Mouse (Mus musculus): ENCODE results near the gene Ilf3.
A peak's percentile ranks its signal among the peaks of the same experiment; 100 is the strongest.

Gene Ilf3

GRCm38 (mm10) chr9:21440387-21440786 lies 72.7 kb downstream of the Ilf3 start:
- no peaks in the 10 kb centered on the region for H3K27me3 ChIP-seq (ENCODE audit: insufficient read depth, low read length)
- TF ChIP-seq NANOG (IDR thresholded peaks at IDR 0.05; ENCODE audit: borderline replicate concordance, low read length) (no peak), CTCF (conservative IDR thresholded peaks at IDR 0.05; ENCODE audit: low read length) (no peak), POU5F1 (IDR thresholded peaks at IDR 0.05; ENCODE audit: borderline replicate concordance, low read length) (no peak)
- H3K9me3 ChIP-seq (ENCODE audit: low read length), result no peaks in the 10 kb centered on the region
- H3K4me3 ChIP-seq (replicated peaks; ENCODE audit: low read length), result no peak overlapping the region; the same call in 1 of the 2 replicates
- peaks cover 22% of the 10 kb centered on the region for H3K36me3 ChIP-seq (ENCODE audit: insufficient read depth, low read length)
- peaks cover 94% of the 10 kb centered on the region for H3K4me1 ChIP-seq (replicated peaks; ENCODE audit: low read depth, low read length)

DNA sequence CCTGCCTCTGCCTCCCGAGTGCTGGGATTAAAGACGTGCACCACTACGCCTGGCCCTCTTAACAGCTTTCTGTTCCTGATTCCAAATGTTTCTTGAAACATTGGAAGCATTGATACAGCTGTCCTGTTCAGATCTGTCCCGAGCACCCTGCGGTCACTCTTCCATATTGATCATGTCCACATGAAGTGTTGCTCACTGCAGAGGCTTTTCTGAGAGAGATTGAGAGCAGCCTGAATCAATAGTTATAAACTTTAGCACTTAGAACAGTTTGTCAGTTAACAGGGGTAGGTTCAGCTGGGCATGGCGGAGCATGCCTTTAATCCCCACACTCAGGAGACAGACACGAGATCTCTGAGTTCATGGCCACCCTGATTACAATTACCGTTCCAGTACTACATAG lies 76.2 kb downstream of the Ilf3 start:
- no peaks in the 10 kb centered on the region for H3K27me3 ChIP-seq (ENCODE audit: insufficient read depth, low read length)

GRCm38 (mm10) chr9:21444574-21444973 lies 76.9 kb downstream of the Ilf3 start:
- no peaks in the 10 kb centered on the region for H3K27me3 ChIP-seq (ENCODE audit: insufficient read depth, low read length)
- H3K9me3 ChIP-seq (ENCODE audit: low read length), result no peaks in the 10 kb centered on the region
- TF ChIP-seq POU5F1 (IDR thresholded peaks at IDR 0.05; ENCODE audit: borderline replicate concordance, low read length) (no peak), CTCF (conservative IDR thresholded peaks at IDR 0.05; ENCODE audit: low read length) (no peak), NANOG (IDR thresholded peaks at IDR 0.05; ENCODE audit: borderline replicate concordance, low read length) (no peak)
- peaks cover 37% of the 10 kb centered on the region for H3K36me3 ChIP-seq (ENCODE audit: insufficient read depth, low read length)
- no peak overlapping the region for H3K4me3 ChIP-seq (replicated peaks; ENCODE audit: low read length)
- peaks cover 94% of the 10 kb centered on the region for H3K4me1 ChIP-seq (replicated peaks; ENCODE audit: low read depth, low read length)

More for the DNA sequence above, 76.2 kb downstream of the Ilf3 start:
- H3K4me3 ChIP-seq (replicated peaks; ENCODE audit: low read length), result no peak overlapping the region
- peaks cover 94% of the 10 kb centered on the region for H3K4me1 ChIP-seq (replicated peaks; ENCODE audit: low read depth, low read length)
- H3K36me3 ChIP-seq (ENCODE audit: insufficient read depth, low read length), result peaks cover 30% of the 10 kb centered on the region
- no peak for TF ChIP-seq NANOG (IDR thresholded peaks at IDR 0.05; ENCODE audit: borderline replicate concordance, low read length)
- TF ChIP-seq CTCF (conservative IDR thresholded peaks at IDR 0.05; ENCODE audit: low read length), result no peak
- TF ChIP-seq POU5F1 (IDR thresholded peaks at IDR 0.05; ENCODE audit: borderline replicate concordance, low read length), result no peak
- no peaks in the 10 kb centered on the region for H3K9me3 ChIP-seq (ENCODE audit: low read length)

- no peaks in the 10 kb centered on the region for H3K9me3 ChIP-seq (ENCODE audit: low read length)
- TF ChIP-seq CTCF (conservative IDR thresholded peaks at IDR 0.05; ENCODE audit: low read length) (peak; percentile 36), NANOG (IDR thresholded peaks at IDR 0.05; ENCODE audit: borderline replicate concordance, low read length) (no peak)
- no peaks in the 10 kb centered on the region for H3K27me3 ChIP-seq (ENCODE audit: insufficient read depth, low read length)
- peaks cover 94% of the 10 kb centered on the region for H3K4me1 ChIP-seq (replicated peaks; ENCODE audit: low read depth, low read length)
- no peak overlapping the region for H3K4me3 ChIP-seq (replicated peaks; ENCODE audit: low read length)
- H3K36me3 ChIP-seq (ENCODE audit: insufficient read depth, low read length), result peaks cover 43% of the 10 kb centered on the region
Observed at GRCm38 (mm10) chr9:21445081-21445744, 77.5 kb downstream of the Ilf3 start.

GRCm38 (mm10) chr9:21447778-21448177 lies 80.1 kb downstream of the Ilf3 start:
- Histone ChIP-seq H3K4me1 (replicated peaks; ENCODE audit: low read depth, low read length) (peaks cover 92% of the 10 kb centered on the region), H3K36me3 (ENCODE audit: insufficient read depth, low read length) (peaks cover 44% of the 10 kb centered on the region), H3K4me3 (replicated peaks; ENCODE audit: low read length) (no peak overlapping the region), H3K9me3 (ENCODE audit: low read length) (no peaks in the 10 kb centered on the region), H3K27me3 (ENCODE audit: insufficient read depth, low read length) (no peaks in the 10 kb centered on the region)
- TF ChIP-seq CTCF (conservative IDR thresholded peaks at IDR 0.05; ENCODE audit: low read length), result no peak
- no peak for TF ChIP-seq NANOG (IDR thresholded peaks at IDR 0.05; ENCODE audit: borderline replicate concordance, low read length)
- no peak for TF ChIP-seq POU5F1 (IDR thresholded peaks at IDR 0.05; ENCODE audit: borderline replicate concordance, low read length)

DNA sequence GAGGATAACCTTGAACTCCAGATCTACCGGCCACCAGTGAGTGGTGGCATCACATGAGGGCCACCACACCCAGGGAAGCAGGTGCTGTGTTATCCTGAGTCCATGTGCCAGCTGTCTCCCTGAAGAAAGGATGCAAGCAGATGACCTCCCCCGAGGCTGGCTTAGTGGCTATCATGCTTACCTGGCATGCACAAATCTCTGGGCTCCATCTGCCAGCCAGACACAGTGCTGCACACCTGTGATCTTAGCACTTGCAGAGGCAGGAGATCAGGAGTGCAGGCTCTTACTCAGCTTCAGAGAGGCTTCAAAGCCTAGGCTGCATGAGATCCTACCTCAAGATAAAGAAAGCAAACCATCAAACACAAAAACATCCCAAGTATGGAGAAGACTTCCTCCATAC lies 82.0 kb downstream of the Ilf3 start:
- H3K4me3 ChIP-seq (replicated peaks; ENCODE audit: low read length), result no peak overlapping the region
- peaks cover 40% of the 10 kb centered on the region for H3K36me3 ChIP-seq (ENCODE audit: insufficient read depth, low read length)
- H3K9me3 ChIP-seq (ENCODE audit: low read length), result no peaks in the 10 kb centered on the region
- TF ChIP-seq NANOG (IDR thresholded peaks at IDR 0.05; ENCODE audit: borderline replicate concordance, low read length), result no peak
- H3K27me3 ChIP-seq (ENCODE audit: insufficient read depth, low read length), result no peaks in the 10 kb centered on the region
- H3K4me1 ChIP-seq (replicated peaks; ENCODE audit: low read depth, low read length), result peaks cover 98% of the 10 kb centered on the region

- peaks cover 98% of the 10 kb centered on the region for H3K4me1 ChIP-seq (replicated peaks; ENCODE audit: low read depth, low read length)
- TF ChIP-seq CTCF (conservative IDR thresholded peaks at IDR 0.05; ENCODE audit: low read length) (no peak), NANOG (IDR thresholded peaks at IDR 0.05; ENCODE audit: borderline replicate concordance, low read length) (no peak)
Observed at GRCm38 (mm10) chr9:21450270-21450669, 82.6 kb downstream of the Ilf3 start.

DNA sequence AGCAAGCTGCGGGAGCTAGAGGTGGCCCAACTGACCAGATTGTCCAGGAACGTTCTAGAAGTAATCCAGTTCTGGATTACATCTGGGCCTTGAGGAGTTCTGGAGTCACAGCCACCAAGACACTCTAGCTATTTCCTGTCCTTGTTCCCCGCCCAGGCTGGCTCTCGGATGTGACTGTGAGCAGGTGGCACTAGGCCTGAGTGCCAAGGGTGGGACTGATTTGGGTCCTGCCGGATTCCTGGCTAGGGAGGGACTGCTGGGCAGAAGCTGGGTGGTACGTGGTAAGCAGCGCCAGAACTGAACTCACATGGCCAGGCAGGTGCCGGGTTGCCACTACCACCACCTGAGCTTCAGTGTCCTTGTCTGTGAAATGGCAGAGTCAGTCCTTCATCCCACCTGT lies 83.7 kb downstream of the Ilf3 start:
- Histone ChIP-seq H3K9me3 (ENCODE audit: low read length) (no peaks in the 10 kb centered on the region), H3K4me3 (replicated peaks; ENCODE audit: low read length) (peak overlapping the region; percentile 30), H3K4me1 (replicated peaks; ENCODE audit: low read depth, low read length) (peaks cover 98% of the 10 kb centered on the region), H3K27me3 (ENCODE audit: insufficient read depth, low read length) (no peaks in the 10 kb centered on the region), H3K36me3 (ENCODE audit: insufficient read depth, low read length) (peaks cover 38% of the 10 kb centered on the region)
- TF ChIP-seq NANOG (IDR thresholded peaks at IDR 0.05; ENCODE audit: borderline replicate concordance, low read length), result no peak
- TF ChIP-seq POU5F1 (IDR thresholded peaks at IDR 0.05; ENCODE audit: borderline replicate concordance, low read length), result no peak
- no peak for TF ChIP-seq CTCF (conservative IDR thresholded peaks at IDR 0.05; ENCODE audit: low read length)

More at GRCm38 (mm10) chr9:21450270-21450669, 82.6 kb downstream of the Ilf3 start:
- no peak overlapping the region for H3K4me3 ChIP-seq (replicated peaks; ENCODE audit: low read length)
- no peaks in the 10 kb centered on the region for H3K27me3 ChIP-seq (ENCODE audit: insufficient read depth, low read length)
- H3K9me3 ChIP-seq (ENCODE audit: low read length), result no peaks in the 10 kb centered on the region
- H3K36me3 ChIP-seq (ENCODE audit: insufficient read depth, low read length), result peaks cover 38% of the 10 kb centered on the region

GRCm38 (mm10) chr9:21451870-21452269 lies 84.2 kb downstream of the Ilf3 start:
- H3K27me3 ChIP-seq (ENCODE audit: insufficient read depth, low read length), result no peaks in the 10 kb centered on the region
- TF ChIP-seq CTCF (conservative IDR thresholded peaks at IDR 0.05; ENCODE audit: low read length), result no peak
- TF ChIP-seq POU5F1 (IDR thresholded peaks at IDR 0.05; ENCODE audit: borderline replicate concordance, low read length), result no peak
- TF ChIP-seq NANOG (IDR thresholded peaks at IDR 0.05; ENCODE audit: borderline replicate concordance, low read length), result no peak
- peaks cover 98% of the 10 kb centered on the region for H3K4me1 ChIP-seq (replicated peaks; ENCODE audit: low read depth, low read length)
- peak overlapping the region; percentile 30 for H3K4me3 ChIP-seq (replicated peaks; ENCODE audit: low read length)
- H3K36me3 ChIP-seq (ENCODE audit: insufficient read depth, low read length), result peaks cover 38% of the 10 kb centered on the region
- H3K9me3 ChIP-seq (ENCODE audit: low read length), result no peaks in the 10 kb centered on the region
